Mouse (Mus musculus) kidney, postnatal 14 days (tissue): ENCODE data around the gene Lefty1.
A peak's percentile ranks its signal among the peaks of the same experiment; 100 is the strongest.
"Not testable (repeated sequence)": the region's sequence is repeated elsewhere in the genome, so short reads cannot be mapped to it uniquely, and the experiment has no call there.

Experiments
- DNase-seq: peaks from one replicate; pipeline ENCODE4 v3.0.0; 2022; ENCODE audit warnings: mixed read lengths

The Lefty1 gene

DNA sequence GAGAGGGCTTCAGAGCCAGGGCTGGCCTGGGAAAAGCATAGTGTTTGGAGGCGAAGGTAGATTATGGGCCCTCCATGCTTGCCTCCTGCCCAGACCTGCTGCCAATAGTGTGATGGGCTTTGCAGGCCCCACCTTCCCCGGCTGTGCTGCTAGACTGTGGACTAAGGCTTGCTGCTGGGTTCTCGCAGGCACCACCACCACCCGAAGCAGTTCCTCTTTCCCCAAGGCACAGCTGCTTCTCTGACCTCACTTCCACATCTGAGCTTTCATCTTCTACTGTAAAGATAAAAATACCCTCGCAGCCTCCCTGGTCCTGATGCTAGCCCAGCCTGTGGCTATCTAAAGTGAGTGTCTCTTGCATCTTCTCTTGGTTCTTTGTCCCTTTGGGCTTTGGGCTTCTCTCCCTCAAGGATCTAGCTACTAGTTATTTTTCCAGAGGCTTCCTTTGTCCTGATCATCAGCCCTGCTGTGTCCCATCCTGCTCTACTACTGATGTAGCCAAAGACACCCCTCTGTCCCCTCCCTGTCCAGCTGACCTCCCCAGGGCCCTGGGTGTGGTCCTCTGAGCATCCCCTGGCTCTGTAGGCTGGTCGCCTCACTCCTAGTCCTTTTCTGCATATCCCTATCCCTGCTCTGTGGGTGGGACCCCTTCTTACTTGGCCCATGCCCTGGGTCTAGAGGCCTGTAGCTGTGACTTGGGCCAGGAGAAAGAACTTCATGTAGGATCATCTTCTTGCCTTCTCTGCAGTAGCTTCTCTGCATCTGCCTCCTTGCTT is 12.4 kb upstream of the Lefty1 start:
- DNase-seq, result no peak

DNA sequence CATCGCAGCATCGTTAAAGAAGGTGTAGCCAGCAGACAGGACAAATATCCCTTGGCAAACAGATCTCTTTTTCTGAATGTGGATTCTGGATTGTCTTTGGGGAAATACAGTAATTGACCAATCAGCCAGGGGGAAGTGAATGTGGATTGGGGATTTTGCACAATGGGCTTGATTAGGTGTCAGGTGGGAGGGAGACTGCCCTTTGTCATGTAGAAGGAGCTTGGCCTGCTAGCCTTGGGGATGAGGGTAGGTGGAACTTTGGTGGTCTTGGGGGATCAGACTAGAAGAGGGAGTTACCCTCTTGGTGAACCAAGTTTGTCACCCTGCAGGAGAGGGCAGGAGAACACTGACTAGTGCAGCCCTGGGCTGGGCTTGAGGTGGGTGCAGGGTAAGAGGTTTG is 10.1 kb upstream of the Lefty1 start:
- no peak for DNase-seq

DNA sequence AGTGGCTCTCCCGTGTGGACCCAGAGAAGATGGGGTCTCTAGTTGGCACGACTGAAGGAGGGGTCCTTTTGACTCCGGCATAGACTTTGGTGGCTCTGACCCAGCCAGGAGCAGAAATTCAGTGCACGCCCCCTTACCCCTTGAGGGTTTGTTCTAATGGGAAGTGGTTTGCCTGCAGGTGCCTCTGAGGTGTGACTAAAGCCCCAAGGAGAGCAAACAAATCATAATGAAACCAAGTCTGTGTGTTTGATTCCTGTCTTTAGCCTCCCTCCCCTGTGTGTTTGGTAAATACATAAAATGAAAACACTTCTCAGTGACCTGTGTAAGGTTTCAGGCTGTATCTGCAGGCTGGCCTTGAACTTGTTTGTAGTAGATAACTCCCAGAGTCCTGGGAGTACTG is 8.5 kb upstream of the Lefty1 start:
- no peak for DNase-seq

DNA sequence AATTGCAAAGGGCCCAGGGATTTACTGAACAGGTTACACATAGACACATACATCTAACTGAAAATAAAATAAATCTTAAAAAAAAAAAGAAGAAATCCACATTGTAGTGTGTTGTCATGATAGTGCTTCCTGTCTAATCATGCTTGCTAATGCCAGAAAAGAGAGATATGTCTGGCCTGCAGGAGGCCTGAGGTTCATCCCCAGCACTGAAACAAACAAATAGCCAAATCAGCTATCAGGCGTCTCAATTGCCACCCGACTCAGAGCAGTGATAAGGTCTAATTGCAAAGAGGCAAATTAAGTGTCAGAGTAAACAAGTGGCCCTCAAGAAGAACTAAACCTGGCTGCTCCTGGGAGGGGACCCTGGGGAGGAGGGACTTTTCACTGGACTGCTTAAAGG is 5.2 kb upstream of the Lefty1 start:
- DNase-seq, result no peak

DNA sequence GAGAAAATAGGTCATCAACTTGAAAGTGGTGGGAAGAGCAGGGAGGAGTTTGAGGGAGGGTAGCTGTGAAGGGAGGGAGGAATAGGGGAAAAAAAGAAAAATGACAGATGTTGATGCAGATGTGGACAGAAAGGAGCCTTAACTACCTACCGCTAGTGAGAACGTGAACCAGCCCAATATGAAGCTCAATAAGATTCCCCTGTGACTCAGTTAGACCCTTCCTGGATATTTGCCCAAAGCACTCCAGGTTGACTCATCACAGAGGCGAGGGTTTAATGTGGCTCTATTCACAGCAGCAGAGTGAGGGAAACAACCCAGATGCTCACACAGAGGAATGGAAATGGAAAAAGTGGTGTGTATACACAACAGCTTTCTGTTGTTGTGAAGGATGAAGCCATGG is 3.7 kb upstream of the Lefty1 start:
- no peak for DNase-seq

DNA sequence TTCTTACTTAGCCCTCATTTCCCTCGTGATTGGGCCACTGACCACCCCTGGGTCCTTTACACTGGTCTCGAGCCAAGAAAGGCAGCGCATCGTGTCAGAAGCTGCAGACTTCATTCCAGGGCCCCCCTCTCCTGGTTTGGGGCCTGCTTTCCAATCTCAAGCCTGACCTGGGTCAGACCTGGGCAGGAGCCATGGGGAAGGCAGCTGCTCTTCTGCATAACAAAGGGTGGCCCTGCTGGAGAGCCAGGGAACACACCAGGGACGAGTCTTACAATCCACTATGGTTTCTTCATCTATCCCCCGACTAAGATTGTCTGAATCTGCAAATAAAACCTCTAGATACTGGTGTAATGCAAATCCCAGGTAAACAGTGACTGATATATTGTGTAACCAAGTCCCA is 1.2 kb upstream of the Lefty1 start:
- DNase-seq, result no peak

DNA sequence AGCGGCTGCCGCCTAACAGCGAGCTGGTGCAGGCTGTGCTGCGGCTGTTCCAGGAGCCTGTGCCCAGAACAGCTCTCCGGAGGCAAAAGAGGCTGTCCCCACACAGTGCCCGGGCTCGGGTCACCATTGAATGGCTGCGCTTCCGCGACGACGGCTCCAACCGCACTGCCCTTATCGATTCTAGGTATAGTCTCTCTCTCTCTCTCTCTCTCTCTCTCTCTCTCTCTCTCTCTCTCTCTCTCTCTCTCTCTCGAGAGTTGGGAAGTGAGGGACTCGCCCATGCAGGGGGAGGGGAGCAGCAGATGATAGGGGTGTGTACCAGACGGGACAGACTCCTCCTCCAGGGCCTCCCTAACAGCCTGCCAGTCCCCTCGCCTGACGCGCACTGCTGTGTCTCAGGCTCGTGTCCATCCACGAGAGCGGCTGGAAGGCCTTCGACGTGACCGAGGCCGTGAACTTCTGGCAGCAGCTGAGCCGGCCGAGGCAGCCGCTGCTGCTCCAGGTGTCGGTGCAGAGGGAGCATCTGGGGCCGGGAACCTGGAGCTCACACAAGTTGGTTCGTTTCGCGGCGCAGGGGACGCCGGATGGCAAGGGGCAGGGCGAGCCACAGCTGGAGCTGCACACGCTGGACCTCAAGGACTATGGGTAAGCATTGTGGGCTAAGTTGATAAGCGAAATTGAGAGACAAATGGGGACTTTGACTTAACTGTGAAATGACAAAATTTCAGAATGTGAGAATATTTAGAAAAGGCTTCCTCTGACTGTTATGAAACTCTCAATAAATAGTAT is 2.0 kb downstream of the Lefty1 start:
- DNase-seq, result peak; percentile 51

DNA sequence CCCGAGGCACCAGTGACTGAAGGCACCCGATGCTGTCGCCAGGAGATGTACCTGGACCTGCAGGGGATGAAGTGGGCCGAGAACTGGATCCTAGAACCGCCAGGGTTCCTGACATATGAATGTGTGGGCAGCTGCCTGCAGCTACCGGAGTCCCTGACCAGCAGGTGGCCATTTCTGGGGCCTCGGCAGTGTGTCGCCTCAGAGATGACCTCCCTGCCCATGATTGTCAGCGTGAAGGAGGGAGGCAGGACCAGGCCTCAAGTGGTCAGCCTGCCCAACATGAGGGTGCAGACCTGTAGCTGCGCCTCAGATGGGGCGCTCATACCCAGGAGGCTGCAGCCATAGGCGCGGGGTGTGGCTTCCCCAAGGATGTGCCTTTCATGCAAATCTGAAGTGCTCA is 2.8 kb downstream of the Lefty1 start:
- DNase-seq, result not testable (repeated sequence)

DNA sequence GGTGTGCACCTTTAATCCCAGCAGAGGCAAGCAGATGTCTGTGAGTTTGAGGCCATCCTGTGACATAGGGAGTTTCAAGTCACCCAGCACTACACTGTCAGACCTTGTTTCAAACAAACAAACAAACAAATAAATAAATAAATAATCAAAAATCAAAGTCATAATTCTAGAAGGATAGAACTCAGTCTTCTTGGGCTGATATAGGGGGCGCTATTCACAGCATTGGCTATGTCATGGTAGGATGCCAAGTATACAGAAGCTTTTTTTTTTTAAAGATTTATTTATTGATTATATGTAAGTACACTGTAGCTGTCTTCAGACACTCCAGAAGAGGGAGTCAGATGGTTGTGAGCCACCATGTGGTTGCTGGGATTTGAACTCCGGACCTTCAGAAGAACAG is 4.0 kb downstream of the Lefty1 start:
- not testable (repeated sequence) for DNase-seq

DNA sequence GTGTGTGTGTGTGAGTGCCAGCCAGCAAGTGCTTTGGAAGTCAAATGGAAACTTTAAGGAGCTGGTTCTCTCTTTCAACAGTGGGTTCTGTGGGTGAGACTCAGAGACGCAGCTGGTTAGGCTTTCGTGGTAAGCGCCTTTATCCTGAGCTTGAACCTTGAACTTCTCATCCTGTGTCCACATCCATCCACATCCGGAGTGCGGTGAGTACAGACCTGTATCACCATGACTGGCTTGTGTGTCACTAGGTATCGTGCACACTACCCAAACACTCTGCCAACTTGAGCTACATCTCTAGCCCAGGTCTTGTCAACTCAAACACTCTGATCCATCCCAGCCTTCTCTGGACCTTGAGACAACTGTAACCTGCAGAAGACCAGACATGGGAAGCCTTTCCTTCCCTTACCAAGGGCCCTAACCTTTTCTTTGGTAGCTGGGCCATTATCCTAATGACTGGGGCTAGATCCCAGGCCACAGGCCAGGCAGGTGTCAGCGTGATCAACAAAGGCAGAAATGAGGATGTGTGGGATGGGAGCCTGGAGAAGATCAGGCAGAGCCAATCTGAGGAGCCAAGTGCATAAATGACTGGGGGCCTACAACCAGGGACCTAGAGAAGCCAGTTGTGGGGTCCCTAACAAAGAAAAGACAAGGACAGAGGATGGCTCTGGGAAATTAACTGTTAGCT is 6.1 kb downstream of the Lefty1 start:
- no peak for DNase-seq

DNA sequence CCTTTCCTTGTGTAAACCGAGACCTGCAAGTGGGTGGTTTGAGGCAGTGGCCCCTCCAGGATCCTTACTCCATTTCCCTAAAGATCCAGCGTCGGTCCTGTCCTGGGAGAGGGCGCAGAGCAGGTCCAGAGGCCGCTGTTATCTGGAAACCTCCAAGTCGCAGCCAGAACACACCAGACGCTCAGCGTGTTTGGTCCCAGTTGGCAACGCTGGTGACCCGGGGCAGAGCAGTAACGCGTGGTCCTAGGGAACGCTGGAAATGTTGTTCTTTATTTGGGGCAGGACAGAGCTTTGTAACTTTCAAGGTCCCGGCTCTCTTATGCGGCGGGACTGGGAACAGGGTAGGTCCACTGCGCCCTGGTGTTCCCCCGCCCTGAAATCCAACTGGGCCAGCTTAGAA is 6.9 kb downstream of the Lefty1 start:
- DNase-seq, result no peak

DNA sequence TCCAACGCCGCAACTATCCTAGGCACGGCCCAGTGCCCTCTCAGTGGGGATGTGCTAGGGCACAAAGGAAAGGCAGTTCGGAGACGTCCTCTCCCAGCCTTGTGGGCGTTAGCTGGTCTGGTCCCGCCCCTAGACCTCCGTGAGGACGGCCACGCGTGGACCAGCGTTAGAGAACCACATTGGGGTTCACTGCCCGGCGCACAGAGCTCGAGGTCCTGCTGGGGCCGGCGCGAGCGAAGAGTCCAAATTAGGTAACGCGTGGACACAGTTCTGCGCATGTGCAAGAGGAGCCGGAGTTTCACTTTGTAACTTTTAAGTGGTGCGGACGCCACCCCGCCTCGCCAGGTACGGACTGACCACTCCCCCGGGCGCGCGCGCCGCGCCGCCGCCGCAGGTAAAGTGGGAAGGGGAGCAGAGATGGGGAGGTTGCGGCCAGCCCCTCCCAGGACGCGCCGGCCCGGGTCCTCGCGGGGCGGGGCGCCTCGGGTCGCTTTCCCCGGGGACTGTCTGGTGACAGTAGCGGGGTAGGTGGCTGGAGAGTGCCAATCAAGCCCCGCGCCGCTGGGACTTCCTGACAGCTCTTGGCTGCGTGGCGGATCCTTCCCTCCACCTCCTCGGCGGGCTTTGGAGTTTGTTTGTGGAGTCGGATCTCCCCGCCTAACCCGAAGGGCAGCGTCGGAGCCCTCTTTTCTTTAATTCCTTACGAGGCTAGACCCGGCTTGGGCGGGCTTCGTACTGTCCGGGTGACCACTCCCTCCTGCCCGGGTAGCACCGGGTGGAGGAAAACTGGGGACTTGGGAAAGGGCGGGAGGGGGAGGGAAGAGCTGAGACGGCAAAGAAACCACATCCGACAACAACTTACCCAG is 7.6 kb downstream of the Lefty1 start, which contains the start of gene Tmem63a:
Gene Tmem63a (plus strand): TSS at position 179 of the 866 bp plus-strand sequence.
- peak; percentile 90 for DNase-seq

DNA sequence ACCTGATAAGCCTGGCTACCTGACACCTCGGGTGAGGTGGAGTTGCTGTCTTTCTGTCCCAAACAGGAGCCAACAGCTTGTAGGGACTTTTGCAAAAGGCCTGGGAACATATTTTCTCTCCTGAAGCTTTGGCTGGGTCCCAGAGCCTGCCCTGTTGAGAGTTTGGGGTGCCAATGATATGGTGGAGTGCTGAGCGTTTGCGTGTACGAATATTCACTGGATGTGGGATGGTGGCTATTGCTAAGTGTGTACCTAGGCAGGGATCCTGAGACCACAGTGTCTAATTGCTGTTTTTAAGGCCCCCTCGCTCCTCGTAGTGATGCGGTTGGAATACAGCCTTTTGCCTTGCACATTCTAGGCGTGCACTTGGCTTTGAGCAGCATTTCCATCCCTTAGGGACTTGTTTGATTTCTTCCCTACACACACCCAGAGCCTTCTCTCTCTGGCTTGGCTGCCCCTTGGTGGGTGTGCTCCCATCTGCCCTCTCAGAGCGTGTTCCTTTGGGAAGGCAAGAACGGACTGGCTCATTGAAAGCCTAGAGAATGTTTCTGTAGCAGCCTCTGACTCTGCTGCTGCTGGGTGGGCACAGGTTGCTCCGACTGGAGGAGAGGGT is 8.3 kb downstream of the Lefty1 start:
- DNase-seq, result peak; percentile 18

DNA sequence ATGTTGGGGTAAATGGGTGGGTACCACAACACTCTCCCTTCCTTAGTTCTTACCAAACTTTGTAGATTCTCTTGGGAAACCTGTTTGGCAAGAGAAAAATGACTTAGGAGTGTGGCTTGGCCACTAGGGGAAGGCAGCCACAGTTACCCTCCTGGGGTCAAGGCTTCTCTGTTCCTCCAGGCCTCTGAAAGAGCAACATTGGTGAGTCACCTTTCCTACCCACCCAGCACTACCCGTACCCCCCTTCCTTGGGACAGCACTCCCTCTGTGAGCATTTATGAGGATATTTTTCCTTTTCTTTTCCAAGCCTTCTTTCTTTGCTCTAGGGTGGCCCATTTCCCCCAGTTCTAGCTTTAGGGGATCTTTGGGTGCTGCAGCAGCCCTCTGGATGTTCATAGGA is 9.1 kb downstream of the Lefty1 start:
- DNase-seq, result no peak

DNA sequence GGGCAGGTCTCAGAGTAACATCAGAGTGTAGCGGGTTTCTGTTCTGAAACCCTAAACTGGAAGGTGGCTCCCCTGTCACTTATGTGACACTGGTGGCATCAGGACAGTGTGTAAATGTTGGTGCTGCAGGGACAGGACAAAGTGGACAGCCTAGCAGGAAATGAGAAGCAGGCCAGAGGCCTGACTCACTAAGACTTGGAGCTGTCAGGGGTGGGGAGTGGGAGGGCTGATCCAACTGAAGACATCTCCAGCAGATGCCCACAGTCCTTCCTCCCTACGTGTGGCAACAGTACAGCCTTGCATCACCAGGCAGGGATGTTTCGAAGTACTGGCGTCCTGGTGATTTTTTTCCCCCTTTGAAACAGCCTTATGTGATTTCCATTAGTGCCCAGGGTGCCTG is 9.7 kb downstream of the Lefty1 start:
- DNase-seq, result no peak

DNA sequence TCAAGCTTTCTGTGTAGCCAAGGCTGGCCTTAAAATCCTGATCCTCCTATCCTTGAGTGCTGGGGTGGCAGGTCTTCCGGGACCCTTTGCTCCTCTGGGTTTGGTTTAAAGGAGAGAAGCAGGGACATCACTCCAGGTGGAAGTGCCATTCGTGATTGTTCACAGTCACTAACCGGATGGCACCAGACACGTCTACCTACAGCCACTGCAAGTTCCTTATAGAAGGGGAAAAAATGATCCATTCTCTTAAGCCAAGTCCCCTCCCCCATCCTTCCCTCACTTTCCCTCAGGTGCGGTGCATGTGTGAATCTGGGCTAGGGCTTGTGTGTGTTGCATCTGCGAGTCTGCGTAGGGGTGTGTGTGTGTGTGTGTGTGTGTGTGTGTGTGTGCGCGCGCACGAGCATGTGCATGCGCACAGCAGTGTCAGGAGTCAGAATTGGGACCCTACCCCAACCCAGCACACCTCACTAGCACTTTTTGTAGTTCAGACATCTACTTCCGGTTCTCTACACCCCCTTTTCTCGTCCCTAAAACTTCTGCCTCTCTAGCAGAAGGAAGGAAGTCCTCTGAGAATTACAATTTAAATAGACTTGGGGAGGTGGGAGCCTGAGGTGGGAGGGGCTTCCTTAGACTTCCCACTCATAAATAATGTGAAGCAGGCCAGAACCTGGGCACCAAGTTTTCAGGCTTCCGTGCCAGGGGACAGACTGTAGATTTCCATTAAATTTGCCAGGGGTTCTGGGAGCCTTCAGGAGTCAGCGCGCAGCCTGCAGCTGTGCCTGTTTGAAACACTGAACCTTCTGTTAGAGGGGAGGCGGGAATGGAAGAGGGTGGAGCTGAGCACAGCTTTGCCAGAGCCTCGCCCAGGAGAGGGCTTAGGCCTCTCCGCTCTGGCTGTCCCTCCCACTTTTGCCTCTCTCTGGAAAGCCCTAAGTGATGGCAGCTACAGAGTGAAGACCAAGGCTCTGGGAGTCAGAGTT is 10.5 kb downstream of the Lefty1 start:
- DNase-seq, result peak; percentile 66

DNA sequence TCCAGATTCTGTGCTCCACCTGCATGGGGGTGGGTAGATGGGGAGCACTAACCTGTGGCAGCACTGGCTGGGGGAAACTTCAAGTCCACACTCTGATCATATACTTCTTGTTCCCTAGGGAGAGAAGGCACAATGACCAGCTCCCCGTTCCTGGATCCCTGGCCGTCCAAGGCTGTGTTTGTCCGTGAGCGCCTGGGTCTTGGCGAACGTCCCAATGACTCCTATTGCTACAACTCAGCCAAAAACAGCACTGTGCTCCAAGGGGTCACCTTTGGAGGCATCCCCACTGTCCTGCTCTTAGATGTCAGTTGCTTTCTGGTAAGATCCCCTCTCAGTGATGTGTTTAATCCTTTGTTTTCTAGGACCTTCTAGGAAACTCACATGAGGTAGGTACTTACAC is 11.6 kb downstream of the Lefty1 start:
- no peak for DNase-seq

DNA sequence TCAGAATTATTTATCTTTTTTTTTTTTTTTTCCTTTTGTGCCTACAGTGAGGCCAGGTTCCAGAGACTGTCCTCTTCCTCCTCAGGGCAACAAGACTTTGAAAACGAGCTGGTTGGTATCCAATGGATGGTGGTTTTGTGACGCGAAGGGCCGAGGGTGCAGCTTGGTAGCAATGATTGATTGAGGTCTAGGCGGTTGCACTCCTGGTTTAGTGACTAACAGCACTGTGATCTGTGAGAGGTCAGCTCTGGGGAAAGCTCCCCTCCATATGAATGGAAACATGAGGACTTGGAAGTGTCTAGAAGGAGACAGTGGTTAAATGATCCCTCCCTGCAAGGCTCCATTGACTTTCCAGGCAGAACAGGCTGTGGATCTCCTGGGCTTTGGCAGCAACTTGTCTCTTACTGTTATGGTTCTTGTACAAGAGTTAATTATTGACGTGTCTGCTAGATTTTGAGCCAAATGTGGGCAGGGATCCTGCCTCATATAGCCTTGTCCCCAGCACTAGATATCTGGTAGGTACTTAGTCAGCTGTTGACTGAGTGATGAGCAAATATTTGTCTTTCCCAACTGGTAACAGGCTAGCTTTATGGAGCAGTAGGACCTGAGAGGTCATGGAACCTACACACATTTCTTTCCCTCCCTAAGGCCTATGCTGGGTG is 17.4 kb downstream of the Lefty1 start:
- DNase-seq, result peak; percentile 58

DNA sequence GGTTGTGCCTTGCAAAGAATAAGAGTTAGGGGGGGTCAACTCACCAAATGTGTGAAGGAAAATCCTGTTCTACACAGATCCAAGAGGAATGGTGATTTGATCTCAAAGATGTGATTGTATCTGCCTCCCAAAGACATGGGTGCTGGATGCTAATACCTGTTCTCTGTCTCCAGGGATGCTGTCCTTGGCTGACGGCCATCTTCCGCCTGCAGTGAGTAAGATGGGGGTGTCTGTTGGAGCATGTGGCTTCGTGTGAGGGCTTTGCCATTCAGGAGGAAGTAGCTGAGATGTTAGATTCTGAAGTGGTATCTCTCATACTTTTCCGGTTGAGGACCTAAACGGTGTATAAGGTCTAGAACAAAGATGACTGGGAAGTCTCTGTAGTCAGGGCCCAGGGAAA is 18.0 kb downstream of the Lefty1 start:
- no peak for DNase-seq

DNA sequence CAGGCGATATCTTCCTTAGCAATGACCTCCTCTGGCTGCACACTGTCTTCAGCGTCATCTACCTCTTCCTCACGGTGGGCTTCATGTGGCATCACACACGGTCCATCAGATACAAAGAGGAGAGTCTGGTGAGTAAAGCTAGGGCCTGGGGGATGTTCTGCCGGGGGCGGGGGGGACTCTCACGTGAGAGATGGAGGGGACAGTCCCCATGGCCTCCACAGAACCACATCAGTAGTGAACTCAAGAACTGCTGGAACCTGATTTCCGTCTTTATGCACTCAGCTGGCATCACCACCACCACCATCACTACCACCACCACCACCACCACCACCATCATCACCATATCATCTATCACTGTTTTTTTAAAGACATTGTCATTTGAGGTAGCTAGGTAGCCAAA is 21.6 kb downstream of the Lefty1 start:
- no peak for DNase-seq
